Mouse (Mus musculus) frontal cortex, postnatal 14 days (tissue): ENCODE results near the gene Cldn15.
A peak's percentile ranks its signal among the peaks of the same experiment; 100 is the strongest.
"Not testable (repeated sequence)": the region's sequence is repeated elsewhere in the genome, so short reads cannot be mapped to it uniquely, and the experiment has no call there.

Experiments
- DNase-seq, 2 experiments: peaks; one replicate each; pipeline ENCODE4 v3.0.0; 2022; ENCODE audit warnings: low spot score in 2 of 2

Gene Cldn15

DNA sequence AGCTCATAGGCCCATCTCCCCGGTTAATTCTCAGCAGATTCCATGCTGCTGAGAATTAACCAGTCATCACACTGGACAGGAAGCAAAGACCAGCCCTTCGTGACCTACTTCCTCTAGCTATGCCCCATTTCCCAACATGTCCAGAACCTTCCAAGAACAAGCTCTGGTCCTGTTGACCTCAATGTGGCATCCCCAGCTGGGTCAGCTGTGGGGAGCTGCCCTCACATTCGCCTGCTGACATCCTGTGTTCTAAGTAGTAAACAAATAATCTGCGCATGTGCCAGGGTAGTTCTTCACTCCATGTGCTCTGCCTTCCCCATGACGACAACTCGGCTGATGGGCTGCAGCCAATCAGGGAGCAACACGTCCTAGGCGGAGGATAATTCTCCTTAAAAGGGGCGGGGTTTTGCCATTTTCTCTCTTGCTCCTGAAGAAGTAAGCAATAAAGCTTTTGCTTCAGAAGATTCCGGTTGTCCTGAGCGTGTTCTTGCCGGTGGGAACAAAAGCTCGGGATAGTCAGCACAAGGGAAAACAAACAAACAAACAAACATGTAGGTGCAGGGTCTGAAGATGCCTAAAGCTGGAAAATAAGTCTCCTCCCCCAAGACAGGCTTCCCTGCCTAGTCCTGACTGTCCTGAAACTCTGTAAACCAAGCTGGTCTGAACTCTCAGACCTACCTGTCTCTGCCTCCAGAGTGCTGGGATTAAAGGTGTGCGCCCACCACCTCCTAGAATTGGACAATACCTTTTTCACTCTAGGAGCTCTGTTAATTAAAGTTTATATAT lies 16.7 kb upstream of the Cldn15 start:
- DNase-seq, result not testable (repeated sequence)

- DNase-seq, result no peak
Measured at GRCm38 (mm10) chr5:136950521-136950920, 15.9 kb upstream of the Cldn15 start.

- DNase-seq, result no peak
Measured at GRCm38 (mm10) chr5:136952153-136952552, 14.3 kb upstream of the Cldn15 start.

DNA sequence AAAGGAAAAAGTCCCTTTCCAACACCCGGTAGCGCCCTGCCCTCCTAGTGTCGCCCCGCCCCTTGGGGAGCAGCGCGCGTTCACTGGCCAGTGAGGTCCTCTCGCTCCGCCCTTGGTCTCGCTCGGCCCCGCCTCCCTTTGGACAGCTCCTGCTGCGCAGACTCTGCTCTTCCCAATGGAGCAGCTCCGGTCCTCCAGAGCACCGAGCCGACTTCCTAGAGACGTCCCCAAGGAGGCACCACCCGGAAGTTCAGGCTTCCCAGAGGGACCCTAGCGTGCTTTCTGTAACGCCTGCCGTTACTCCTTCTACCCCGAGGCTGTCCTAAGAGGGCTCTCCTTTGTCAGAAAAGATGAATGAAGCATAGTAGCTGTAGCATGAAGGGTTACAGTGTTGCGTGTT lies 13.4 kb upstream of the Cldn15 start, which contains the start of gene Fis1:
TSS of gene Fis1 (plus strand) at position 261 of the 400 bp plus-strand sequence.
- peak; percentile 91 for DNase-seq

DNA sequence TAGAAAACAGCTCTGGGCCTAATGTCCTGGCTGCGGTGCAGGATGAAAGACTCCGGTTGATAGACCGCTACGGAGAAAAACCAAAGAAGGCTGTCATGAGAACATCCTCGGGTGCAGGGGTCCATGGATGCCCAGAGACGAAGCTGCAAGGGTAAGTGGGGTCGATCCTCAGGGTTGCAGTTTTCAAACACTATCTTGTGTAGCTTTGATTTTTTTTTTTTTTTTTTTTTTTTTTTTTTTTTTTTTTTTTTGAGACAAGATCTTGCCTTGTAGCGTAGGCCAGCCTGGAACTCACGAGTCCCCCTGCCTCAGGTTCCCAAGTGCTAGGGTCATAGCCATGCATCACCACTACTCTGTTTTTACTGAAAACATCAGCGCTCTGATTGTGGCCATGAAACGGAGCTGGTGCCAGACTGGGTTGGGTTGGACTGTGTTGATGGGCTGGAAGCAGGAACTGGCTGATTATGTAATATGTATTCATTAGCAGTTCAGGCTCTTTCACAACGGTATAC lies 12.9 kb upstream of the Cldn15 start:
- no peak for DNase-seq

GRCm38 (mm10) chr5:136955622-136956021 lies 10.8 kb upstream of the Cldn15 start:
- no peak for DNase-seq

DNA sequence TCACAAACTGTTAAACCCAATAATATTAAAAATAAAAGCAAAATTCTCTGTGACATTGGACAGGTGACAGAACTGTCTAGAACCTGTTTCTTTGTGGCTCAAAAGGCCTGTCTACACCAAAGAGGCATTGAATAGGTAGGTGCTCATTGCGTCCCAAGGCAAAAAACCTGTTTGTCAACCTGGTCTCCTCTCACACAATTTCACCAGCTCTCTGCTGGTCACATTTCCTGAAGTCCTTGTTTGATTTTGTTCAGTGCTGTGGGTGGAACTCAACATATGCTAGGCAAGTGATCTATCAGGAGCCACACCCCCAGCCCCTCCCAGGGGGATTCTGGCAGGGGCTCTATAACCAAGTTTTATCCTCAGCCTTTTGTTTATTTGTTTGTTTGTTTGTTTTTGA lies 9.2 kb upstream of the Cldn15 start:
- no peak for DNase-seq

GRCm38 (mm10) chr5:136958991-136959605 lies 7.3 kb upstream of the Cldn15 start:
- no peak for DNase-seq

- no peak for DNase-seq
Measured at GRCm38 (mm10) chr5:136960053-136960452, 6.4 kb upstream of the Cldn15 start.

- DNase-seq, result no peak
Measured at GRCm38 (mm10) chr5:136961334-136961982, 5.0 kb upstream of the Cldn15 start.

DNA sequence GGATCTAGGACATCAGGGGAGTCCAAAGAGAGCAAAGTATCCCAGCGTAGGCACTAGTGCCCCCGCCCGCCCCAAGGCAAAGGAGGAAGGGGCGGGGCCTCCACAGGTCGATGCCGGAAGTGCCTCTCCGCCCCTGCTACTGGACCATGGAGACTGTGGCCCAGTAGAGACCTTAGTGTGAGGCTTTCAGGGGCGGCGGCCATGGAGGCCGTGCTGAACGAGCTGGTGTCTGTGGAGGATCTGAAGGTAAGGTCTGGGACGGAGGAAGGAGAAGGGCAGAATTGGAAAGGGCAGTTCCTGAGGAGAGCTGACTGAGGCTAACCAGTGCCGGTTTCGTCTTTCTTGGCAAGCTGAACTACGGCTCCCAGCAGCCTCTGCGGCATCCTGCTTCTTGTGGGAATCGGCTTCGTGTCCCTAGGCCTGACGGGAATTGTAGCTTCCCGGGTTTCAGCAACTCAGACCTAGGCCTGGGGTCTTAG lies 4.4 kb upstream of the Cldn15 start:
- peak; percentile 84 for DNase-seq

DNA sequence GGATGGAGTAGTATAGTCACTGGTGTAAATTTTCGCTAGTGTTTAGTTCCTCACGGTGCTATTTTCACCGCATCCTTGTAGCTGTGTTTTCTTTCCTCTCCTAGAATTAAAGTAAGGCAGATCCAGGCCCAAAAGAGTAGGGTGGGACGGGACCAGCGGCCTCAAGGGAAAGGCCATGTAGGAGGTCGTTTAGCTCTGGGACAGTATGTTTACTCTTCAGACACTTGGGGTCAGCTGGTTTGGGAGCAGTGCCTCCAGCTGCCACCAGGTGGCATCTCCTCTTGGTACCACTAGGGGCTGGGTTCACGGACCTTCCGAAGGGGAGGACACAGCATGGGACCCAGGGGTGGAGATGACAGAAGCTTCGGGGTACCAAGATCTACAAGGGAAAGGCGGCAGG lies 3.9 kb upstream of the Cldn15 start:
- DNase-seq, result peak; percentile 64 to 69

GRCm38 (mm10) chr5:136962966-136963540 lies 3.4 kb upstream of the Cldn15 start:
- no peak for DNase-seq

GRCm38 (mm10) chr5:136965210-136965609 lies 1.2 kb upstream of the Cldn15 start:
- no peak for DNase-seq

DNA sequence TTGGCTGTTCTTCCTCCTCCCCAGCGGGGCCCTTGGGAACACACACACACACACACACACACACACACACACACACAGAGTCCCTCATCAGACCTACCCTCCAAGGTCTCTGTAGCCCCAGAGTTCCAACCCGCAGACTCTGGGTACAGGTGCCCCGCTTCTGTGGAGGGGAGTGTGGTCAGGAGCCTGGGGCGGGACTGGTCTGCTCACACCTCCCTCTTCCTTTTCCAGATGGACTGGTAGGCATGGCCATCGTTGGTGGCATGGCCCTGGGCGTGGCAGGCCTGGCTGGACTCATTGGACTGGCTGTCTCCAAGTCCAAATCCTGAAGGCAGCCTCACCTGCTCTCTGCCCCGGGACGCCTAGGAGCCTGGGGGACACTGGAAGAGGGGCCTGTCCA lies 730 bp upstream of the Cldn15 start:
- DNase-seq, result no peak

DNA sequence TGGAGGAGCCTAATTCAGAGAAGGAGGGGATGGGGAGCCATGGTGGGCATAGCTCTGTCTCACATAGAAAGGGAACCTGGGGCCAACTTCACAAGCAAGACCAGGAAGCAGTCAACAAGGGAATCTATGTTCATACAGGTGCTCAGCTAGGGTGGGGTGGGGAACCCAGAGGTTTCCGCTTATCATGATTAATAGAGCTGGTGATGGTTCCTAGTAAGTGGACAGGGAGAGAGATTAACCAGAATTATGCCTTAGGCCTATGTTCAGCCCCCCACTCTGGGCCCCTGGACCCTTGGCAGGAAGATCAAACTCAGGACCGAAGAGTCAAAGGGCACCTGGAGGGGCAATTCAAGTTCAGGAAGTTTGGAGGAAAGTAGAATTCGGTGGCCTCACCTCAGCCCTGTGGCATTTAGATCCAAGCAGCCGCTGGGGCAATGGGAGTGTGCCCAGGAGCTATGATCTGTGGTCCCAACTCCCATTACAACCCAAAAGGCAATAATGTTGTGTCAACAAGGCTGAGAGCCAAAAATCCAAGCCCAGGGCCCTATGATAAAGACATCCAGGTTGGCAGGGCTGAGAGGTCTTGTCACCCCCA lies 542 bp downstream of the Cldn15 start:
- DNase-seq, result no peak

DNA sequence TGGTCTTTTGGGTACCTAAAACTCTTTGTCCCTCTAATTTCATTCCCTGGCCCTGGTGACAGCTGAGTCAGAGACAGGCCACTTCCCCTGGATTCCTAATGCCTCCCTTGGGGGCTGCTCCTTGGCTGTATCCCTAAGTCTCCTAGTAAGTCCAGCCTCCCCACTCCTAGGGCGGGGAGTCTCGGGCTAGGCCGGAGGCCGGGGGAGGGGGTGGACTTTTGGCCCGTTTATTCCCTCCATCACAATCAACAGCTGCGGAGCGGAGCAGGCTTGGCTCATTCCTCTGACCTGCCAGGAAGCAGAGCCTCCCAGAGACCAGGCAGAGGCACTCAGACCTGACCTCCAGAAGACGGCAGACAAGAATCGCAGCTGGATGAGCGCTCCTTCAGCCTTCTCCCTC lies 1.2 kb downstream of the Cldn15 start:
- DNase-seq, result no peak

DNA sequence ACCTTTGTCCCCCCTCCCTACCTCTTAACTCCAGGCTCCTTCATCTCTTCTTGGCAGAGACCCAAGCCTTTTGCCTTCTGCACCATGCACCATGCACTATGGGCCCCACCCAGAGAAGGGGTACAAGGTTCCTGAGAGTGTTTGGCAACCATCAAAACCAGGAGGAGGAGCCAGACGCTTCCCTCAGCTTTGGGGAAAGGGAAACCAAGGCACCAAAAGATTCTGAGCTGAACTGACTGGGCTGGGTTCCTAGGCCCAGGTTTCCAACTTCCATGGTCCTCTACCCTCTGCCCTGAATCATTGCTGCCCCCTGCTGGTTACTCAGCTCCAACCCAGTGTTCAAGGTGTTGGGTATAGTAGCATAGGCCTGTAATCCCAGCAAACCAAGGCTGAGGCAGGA lies 4.3 kb downstream of the Cldn15 start:
- DNase-seq, result no peak

GRCm38 (mm10) chr5:136973670-136974069 lies 7.3 kb downstream of the Cldn15 start:
- DNase-seq, result no peak

GRCm38 (mm10) chr5:136977769-136978168 lies 11.4 kb downstream of the Cldn15 start:
- no peak for DNase-seq

DNA sequence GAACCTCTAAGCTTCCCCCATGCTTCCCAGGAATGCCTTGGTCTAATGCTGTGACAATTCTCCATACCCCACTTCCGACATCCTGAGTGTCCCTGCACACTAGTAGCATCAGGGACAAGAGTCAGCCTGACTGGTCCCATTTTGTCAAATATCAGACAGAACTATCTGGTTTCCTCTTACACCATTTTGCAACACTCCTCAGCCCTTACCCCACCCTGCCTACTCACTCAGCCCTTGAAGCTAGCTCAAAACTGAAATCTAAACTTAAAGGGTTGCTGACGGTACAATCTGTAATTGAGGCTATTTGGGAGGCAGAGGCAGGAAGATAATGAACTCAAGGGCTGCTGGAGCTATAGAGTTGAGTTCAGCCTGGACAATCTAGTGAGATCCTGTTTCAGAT lies 13.3 kb downstream of the Cldn15 start:
- DNase-seq, result no peak

- no peak for DNase-seq
Measured at GRCm38 (mm10) chr5:136980974-136981373, 14.6 kb downstream of the Cldn15 start.
